Mouse (Mus musculus) testis, adult 2 months (tissue): ENCODE results near the gene Abcc2.

ENCODE experiments used
- CTCF ChIP-seq: fragments of 200-500 bp; IDR thresholded peaks from 2 replicates; pipeline ENCODE4 v1.5.1; 2012; ENCODE audit warnings: low read depth, mild to moderate bottlenecking, inconsistent platforms, low read length, moderate library complexity; ENCODE audit not compliant: control insufficient read depth, insufficient read depth, insufficient replicate concordance
- POLR2A ChIP-seq: fragments of 200-500 bp; IDR thresholded peaks from 2 replicates; pipeline ENCODE4 v1.6.1; 2012; ENCODE audit warnings: low read depth, mild to moderate bottlenecking, inconsistent platforms, low read length, moderate library complexity; ENCODE audit not compliant: control insufficient read depth

GRCm38 (mm10) chr19:43847056-43847455 lies 65.1 kb downstream of the Abcc2 start:
- TF ChIP-seq POLR2A (no peak), CTCF (no peak)
